Mouse (Mus musculus) A20 (cell line): Measurements from ENCODE around the gene Srebf1.

Experiments
- DNase-seq: peaks from one replicate; pipeline ENCODE4 v3.0.0-alpha.2; 2011; ENCODE audit warnings: low read depth, low spot score

Gene Srebf1

DNA sequence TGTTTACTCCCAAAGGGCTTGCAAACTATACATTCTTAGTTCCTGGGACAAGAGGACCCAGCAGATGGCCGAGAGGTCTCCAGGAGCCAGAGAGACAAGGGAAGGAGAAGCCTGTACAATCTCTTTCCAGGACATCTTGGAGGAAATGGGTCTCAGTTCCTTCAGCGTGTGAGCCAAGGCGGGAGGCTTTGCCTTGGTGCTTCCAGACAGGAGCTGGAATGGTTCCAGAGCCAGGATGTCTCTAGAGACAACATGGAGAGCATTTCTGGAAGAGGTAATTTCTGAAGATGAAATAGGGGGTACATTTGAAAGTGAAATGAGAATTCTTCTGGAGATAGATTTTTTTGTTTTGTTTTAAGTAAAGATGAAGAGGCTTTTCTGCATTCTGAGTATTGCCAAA is 71.7 kb downstream of the Srebf1 start:
- DNase-seq = no peak
